Mouse (Mus musculus): ENCODE data around the gene Tuba1b. TPM values are rescaled to one million over a fixed set of nuclear protein-coding genes. Genes with fewer than 3 reads are reported as not detected.

Gene Tuba1b
- polyA plus RNA-seq, 1 experiment = 71.2 TPM

DNA sequence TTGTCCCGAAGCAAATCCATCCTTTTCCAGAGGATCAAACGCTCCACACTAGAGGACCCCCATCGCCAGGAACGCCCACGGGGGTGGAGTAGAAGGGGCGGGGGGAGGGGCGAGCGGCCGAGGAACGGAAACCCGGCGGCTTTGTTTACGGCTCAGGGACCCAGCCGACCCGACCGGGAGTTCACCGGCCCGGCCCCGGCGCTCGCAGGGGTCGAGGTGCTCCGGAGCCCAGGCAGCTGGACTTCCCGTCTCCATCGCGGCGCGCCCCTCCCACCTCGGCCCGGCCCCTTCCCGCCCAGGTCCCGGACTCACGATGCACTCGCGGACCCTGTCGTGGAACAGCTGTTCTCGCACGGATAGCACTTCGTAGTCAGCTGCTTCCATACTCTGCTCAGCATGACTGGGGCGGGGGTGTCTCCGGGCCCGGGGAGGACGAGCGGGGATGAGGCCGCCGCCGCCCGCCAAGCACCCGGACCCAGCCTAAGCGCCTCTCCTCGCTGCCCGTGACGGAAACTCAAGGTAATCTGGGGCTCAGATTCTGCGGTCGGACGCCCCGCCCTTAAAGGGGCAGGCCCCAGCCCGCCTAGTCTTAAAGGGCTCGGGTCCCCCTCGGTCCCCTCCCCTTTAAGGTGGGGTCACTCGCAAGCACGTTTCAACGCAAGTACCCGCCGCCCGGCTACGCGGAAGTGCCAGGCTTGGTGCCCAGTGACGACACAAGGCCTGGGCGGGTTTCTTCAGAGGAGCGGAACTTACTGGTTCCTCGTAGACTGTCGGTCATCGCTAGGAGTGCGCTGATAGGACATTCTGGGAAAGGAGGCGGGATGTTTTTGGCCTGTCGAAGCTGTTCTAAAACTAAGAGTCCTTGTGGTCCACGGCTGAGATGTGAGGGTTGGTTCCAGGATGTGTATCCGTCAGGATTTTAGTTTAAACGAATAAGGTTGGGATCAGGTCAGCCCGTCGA lies 16.5 kb downstream of the Tuba1b start, which contains the start of gene Lmbr1l:
Lmbr1l (minus strand) TSS at position 694 of the 961 bp plus-strand sequence.
- TF ChIP-seq TAL1 (IDR thresholded peaks at IDR 0.05; ENCODE audit: low read length) = no peak
- no peak for TF ChIP-seq GATA1 (IDR thresholded peaks at IDR 0.05; ENCODE audit: low read length)
- H3K27me3 ChIP-seq (ENCODE audit: control insufficient read depth) = peaks cover 6% of the 10 kb centered on the region
- no peaks in the 10 kb centered on the region for H3K9me3 ChIP-seq (ENCODE audit: control insufficient read depth, low read length)
- peaks cover under 1% of the 10 kb centered on the region for H3K36me3 ChIP-seq (ENCODE audit: control insufficient read depth)
- peak within 1 kb of the TSS; percentile 97 for H3K4me3 ChIP-seq (replicated peaks)
- H3K4me1 ChIP-seq (ENCODE audit: control insufficient read depth) = peaks cover 30% of the 10 kb centered on the region

DNA sequence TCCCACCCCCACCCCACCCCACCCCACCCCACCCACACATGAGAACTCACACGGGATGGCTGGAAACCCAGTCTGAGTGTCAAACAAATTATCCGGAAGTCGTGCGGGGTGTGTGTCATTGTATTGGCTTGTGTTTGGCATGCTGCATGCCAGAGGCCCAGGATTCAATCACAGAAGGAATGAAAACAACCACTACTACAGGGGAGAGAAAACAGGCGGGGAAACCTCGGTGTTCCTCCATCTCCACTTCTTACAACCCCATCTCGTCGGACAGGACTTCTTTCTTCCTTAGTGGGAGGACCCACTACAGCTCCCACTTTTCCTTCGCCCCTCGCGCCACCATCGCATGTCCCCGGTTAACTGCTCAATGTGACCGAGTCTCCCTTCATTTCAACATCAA lies 17.3 kb downstream of the Tuba1b start:
- Histone ChIP-seq H3K36me3 (ENCODE audit: control insufficient read depth) (peaks cover 8% of the 10 kb centered on the region), H3K4me1 (ENCODE audit: control insufficient read depth) (peaks cover 30% of the 10 kb centered on the region), H3K9me3 (ENCODE audit: control insufficient read depth, low read length) (no peaks in the 10 kb centered on the region), H3K27me3 (ENCODE audit: control insufficient read depth) (peaks cover 6% of the 10 kb centered on the region), H3K4me3 (replicated peaks) (peak overlapping the region; percentile 97)
- TF ChIP-seq TAL1 (IDR thresholded peaks at IDR 0.05; ENCODE audit: low read length) (no peak), GATA1 (IDR thresholded peaks at IDR 0.05; ENCODE audit: low read length) (no peak)

DNA sequence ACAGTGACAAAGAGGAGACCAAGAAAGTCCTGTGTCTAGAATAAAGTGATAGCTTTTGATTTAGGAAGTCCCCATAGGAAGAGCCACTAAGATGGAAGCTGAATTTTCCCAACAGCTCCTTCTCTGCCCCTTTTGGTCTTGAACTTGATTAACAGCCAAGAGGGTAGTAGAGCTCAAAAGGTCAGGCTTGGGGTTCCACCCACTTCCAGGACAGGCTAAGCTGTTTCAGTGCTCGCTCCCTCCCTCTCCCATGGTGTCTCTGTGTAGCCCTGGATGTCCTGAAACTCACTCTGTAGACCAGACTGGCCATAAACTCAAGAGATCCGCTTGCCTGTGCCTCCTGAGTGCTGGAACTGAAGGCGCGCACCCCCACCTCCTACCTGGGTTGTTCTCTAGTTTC lies 18.3 kb downstream of the Tuba1b start:
- peaks cover 17% of the 10 kb centered on the region for H3K36me3 ChIP-seq (ENCODE audit: control insufficient read depth)
- H3K4me1 ChIP-seq (ENCODE audit: control insufficient read depth) = peaks cover 28% of the 10 kb centered on the region
- peaks cover 6% of the 10 kb centered on the region for H3K27me3 ChIP-seq (ENCODE audit: control insufficient read depth)
- peak overlapping the region; percentile 6 for H3K4me3 ChIP-seq (replicated peaks)
- no peaks in the 10 kb centered on the region for H3K9me3 ChIP-seq (ENCODE audit: control insufficient read depth, low read length)
- TF ChIP-seq GATA1 (IDR thresholded peaks at IDR 0.05; ENCODE audit: low read length) = no peak
- TF ChIP-seq TAL1 (IDR thresholded peaks at IDR 0.05; ENCODE audit: low read length) = no peak

DNA sequence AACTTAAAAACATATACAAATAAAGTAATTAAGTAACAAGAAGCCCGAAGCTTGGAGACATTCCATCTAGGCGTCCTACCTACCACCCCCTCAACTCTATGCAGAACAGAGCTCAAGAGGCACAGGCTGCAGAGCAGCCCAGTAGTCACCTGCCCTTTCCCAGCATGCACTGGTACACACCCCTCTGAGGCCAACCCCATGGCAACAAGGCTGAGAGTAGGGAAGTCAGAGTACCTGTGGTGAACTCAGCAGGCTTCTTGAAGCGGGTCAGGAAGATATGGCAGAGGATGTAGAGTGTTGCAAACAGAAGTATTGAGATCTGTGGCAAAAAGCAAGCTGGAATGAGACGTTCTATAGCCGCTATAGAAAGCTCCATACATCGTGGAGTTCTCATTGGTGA lies 19.5 kb downstream of the Tuba1b start:
- no peak overlapping the region for H3K4me3 ChIP-seq (replicated peaks)
- no peaks in the 10 kb centered on the region for H3K9me3 ChIP-seq (ENCODE audit: control insufficient read depth, low read length)
- TF ChIP-seq TAL1 (IDR thresholded peaks at IDR 0.05; ENCODE audit: low read length) = no peak
- no peak for TF ChIP-seq GATA1 (IDR thresholded peaks at IDR 0.05; ENCODE audit: low read length)
- H3K4me1 ChIP-seq (ENCODE audit: control insufficient read depth) = peaks cover 28% of the 10 kb centered on the region
- H3K27me3 ChIP-seq (ENCODE audit: control insufficient read depth) = peaks cover 6% of the 10 kb centered on the region
- H3K36me3 ChIP-seq (ENCODE audit: control insufficient read depth) = peaks cover 17% of the 10 kb centered on the region

DNA sequence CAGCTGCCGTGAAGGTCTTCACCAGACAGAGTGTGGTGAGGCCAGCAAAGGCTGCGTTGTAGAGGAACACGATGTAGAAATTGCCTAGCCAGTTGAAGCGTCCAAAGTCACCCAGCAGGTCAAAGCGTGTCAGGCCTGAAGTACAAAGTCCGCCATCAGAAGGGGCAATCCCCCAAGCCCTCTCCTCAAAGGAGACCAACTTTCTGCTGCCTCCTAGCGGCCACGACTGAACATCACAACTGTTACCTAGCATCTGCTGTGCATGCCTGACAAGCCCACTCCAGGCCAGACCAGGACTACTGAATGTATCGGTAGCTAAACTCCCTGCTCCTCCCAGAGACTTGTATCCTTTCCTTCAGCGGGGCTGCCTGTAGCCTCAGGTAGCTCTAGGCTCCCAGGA lies 29.7 kb downstream of the Tuba1b start:
- Histone ChIP-seq H3K4me1 (ENCODE audit: control insufficient read depth) (peaks cover 6% of the 10 kb centered on the region), H3K4me3 (replicated peaks) (no peak overlapping the region), H3K9me3 (ENCODE audit: control insufficient read depth, low read length) (no peaks in the 10 kb centered on the region), H3K36me3 (ENCODE audit: control insufficient read depth) (peaks cover 17% of the 10 kb centered on the region), H3K27me3 (ENCODE audit: control insufficient read depth) (peaks cover 15% of the 10 kb centered on the region)
- TF ChIP-seq GATA1 (IDR thresholded peaks at IDR 0.05; ENCODE audit: low read length) (peak; percentile 7; the same call in 1 of the 2 replicates), TAL1 (IDR thresholded peaks at IDR 0.05; ENCODE audit: low read length) (no peak)

DNA sequence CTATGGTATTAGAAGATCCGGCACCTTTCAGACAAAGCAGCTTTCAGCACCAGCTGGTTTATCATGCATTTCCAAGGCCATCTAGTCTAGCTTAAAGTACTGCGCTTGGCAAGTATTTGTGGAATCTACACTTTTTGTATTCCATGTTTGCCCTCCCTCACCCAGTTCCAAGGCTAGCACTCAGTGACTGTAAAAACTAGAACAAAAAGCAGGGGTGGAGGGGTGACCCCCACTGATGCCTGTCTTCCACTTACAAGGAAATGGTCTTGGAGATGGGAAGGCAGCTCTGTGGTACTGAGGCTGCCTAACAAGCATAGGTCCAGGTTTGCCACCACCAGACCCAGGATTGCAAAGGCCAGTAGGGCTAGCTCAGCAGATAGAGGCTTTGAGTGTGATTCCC lies 31.8 kb downstream of the Tuba1b start:
- H3K4me1 ChIP-seq (ENCODE audit: control insufficient read depth) = peaks cover 6% of the 10 kb centered on the region
- H3K36me3 ChIP-seq (ENCODE audit: control insufficient read depth) = peaks cover under 1% of the 10 kb centered on the region; the same call in 1 of the 2 replicates
- H3K9me3 ChIP-seq (ENCODE audit: control insufficient read depth, low read length) = peaks cover 6% of the 10 kb centered on the region; the same call in 1 of the 2 replicates
- H3K27me3 ChIP-seq (ENCODE audit: control insufficient read depth) = peaks cover 36% of the 10 kb centered on the region
- TF ChIP-seq GATA1 (IDR thresholded peaks at IDR 0.05; ENCODE audit: low read length) (no peak), TAL1 (IDR thresholded peaks at IDR 0.05; ENCODE audit: low read length) (no peak)
- H3K4me3 ChIP-seq (replicated peaks) = no peak overlapping the region

DNA sequence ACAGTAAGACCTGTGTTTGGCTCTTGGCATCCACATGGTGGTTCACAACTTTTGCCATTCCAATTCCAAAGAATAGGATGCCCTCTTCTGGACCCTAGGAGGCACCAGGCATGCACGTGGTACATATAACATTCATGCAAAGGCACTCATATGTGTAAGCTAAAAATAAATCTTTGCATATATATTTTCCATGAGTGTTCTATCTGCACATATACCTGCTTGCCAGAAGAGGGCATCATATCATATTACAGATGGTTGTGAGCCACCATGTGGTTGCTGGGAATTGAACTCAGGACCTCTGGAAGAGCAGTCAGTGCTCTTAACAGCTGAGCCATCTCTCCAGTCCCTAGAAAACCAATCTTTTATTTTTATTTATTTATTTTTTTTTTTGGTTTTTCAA lies 32.8 kb downstream of the Tuba1b start:
- no peak for TF ChIP-seq TAL1 (IDR thresholded peaks at IDR 0.05; ENCODE audit: low read length)
- no peak for TF ChIP-seq GATA1 (IDR thresholded peaks at IDR 0.05; ENCODE audit: low read length)
- Histone ChIP-seq H3K4me1 (ENCODE audit: control insufficient read depth) (peaks cover 12% of the 10 kb centered on the region), H3K9me3 (ENCODE audit: control insufficient read depth, low read length) (peaks cover 8% of the 10 kb centered on the region; the same call in 1 of the 2 replicates), H3K27me3 (ENCODE audit: control insufficient read depth) (peaks cover 47% of the 10 kb centered on the region), H3K4me3 (replicated peaks) (no peak overlapping the region), H3K36me3 (ENCODE audit: control insufficient read depth) (no peaks in the 10 kb centered on the region; the same call in 1 of the 2 replicates)

DNA sequence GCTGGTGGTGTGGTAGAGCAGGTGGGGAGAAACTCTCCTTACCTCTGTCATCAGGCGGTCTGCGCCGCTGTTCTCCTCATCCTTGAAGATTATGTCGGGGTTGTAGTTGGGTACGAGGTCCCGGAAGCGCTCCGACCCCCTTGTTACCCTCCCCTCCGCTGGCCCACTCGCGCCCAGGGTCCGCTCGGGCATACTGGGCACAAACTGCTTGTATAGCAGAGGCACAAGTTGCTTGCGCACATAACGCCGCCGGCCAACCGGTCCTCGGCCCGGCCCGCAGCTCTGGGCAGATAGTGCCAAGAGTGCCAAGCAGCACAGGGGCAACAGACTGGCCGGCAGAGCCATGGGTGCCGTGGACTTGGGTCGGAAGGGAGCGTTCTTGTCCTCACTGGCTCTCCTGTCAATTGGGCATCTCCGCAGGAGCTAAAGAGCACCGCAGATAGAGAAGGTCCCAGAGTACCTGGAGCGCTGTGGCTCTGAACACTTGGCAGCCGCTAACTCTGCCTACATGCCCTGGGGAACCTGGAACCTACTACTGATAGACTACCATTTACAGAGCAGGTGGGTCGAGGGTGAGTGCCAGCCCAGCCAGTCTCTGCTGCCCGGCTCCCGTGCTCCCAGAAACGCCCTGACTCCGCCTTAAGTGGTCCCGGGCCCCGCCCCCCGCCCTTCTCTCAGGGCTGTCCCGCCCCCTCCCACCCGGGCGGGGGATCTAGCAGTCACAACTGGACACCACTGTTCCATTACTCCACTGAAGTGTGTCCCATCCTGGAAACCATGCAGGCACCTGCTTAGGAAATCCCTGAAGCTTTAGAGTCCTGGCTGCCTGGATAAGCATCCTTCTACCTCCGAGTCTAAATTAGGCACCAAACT lies 36.2 kb downstream of the Tuba1b start, which contains the start of gene Dhh:
Dhh (minus strand) TSS at position 613 of the 873 bp plus-strand sequence.
- Histone ChIP-seq H3K4me1 (ENCODE audit: control insufficient read depth) (peaks cover 37% of the 10 kb centered on the region), H3K27me3 (ENCODE audit: control insufficient read depth) (peaks cover 81% of the 10 kb centered on the region), H3K9me3 (ENCODE audit: control insufficient read depth, low read length) (peaks cover 16% of the 10 kb centered on the region; the same call in 1 of the 2 replicates), H3K36me3 (ENCODE audit: control insufficient read depth) (no peaks in the 10 kb centered on the region), H3K4me3 (replicated peaks) (no peak within 1 kb of the TSS)
- TF ChIP-seq GATA1 (IDR thresholded peaks at IDR 0.05; ENCODE audit: low read length) (no peak), TAL1 (IDR thresholded peaks at IDR 0.05; ENCODE audit: low read length) (no peak)

All from erythroblast, embryonic 14.5 days (primary cell).